Mouse (Mus musculus): Measurements from ENCODE around the gene Lhfp.

Lhfp gene

DNA sequence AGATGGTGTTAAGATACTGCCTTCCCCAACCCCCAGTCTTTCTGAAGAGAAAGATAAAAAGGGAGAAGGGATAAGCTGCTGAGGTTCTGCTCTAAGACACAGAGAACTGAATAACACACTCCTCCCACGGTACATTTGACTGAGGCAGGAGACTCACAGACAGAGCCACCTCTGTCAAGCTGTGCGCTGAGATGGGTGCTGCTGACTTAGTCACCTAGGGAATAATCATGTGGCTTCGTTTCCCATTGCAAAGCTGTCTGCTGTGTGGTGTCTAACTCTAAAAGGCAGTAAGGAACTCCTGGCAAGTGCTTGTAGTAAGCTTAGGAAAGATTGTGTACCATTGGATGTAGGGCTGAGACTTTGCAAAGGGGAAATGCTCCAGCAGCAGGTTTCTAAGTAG lies 120.6 kb downstream of the Lhfp start:
- no peak for DNase-seq (ENCODE audit: low read depth, low spot score)

DNA sequence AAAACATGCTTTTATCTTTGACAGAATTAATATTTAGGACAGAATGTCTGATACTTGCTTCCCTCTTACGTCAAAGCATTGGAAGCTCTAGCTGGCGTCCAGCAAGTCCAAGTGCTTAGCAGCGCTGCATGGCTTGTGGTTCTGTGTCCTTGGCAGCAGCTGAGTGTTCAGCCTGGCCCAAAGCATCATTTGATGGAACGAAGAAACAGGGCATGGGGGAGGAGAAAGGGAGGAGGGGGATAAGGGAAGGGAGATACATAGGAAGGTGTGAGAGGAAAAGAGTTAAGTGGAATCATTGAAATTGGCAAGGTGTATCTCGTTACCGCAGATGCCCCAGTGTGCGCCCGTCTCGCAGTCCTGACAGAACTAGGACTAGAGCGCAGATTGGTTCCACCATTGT lies 124.0 kb downstream of the Lhfp start:
- no peak for DNase-seq (ENCODE audit: low read depth, low spot score)

DNA sequence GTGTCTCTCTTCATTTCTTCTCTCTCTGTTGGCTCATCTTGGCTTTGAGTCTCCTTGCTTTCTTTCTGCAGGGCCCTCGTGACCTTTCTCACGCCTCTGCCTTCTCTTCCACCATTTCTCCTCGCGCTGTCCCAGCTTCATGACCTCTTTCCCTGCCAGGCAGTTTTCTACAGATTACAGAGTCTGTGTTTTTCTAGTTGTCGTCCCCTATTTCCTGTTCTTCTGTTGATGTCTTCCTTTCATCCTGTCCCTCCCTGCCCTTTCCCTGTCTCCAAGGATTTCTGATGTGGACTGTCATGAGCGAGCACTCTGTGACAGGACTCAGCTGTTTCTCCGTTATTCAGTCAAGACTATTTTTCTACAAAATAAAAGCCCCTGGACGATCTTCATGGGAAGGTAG lies 124.7 kb downstream of the Lhfp start:
- DNase-seq (ENCODE audit: low read depth, low spot score) = no peak

DNA sequence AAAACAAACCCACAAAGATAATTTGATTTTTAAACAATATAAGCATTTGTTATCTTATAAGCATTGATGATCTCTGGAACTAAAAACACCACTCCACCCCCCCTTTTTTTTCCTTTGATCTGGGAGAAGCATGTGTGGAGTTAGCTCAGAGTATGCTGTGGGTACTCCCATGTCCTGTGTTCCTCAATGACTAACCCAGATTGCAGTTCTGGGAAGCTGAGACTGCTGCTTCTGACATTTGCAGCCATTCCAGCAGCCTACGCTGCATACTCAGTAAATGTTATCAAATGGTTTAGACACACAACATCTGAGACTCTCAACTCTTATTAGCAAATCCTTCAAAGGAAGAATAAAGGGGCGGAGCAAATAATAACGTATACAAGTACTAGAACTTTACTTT lies 128.2 kb downstream of the Lhfp start:
- no peak for DNase-seq (ENCODE audit: low read depth, low spot score)

DNA sequence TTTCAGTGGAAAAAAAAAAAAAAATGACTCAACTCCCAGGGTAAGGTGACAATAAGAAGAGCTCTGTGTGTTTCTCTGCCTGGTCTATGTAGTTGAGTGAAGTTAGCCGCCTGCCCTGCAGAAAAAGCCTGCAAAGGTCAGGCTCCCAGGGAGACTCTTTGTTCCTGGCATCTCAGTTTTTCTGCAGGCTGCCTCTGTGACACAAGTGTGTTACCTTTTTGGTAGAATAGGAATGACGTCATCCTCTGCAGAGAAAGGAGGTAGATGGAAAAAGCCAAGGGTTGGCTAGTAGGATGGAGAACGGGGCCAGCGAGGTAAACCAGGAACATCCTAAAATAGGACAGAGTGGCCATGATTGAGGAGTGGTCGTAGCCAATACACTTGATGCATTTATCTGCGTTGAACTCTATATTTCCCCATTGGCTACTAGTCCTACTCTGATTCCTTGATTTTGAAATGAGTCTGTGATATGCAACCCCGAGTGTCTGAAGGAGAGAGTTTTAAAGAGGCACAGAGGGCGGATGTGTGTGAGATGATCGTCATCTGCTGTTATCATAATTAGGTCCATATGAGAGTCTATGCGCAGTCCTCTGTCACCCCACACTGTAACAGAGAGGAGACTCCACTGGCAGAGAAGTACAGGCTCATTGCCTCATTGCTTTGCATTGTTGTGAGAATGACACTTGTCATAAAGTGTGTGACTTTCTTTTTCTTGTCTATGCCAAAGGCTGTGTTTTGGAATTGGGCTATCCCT lies 132.2 kb downstream of the Lhfp start:
- no peak for DNase-seq (ENCODE audit: low read depth, low spot score)

DNA sequence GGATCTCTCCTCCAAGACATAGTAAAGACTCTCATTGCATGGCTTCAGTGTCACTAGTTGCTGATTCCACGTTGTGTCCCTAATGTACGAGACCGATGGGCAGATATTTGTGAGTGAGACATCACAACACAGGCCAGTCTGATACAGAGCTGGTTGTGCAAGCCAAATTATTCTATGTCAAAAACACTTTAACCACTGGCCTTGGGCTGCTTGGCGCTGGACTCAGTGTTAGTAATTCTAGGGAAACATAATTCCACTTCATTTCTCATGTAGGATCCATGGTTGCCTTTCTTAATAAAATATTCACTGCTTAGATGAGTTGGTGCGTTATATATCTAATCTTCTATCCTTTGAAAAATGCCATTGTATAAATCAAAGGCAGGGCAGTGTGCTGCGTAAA lies 138.6 kb downstream of the Lhfp start:
- no peak for DNase-seq (ENCODE audit: low read depth, low spot score)

DNA sequence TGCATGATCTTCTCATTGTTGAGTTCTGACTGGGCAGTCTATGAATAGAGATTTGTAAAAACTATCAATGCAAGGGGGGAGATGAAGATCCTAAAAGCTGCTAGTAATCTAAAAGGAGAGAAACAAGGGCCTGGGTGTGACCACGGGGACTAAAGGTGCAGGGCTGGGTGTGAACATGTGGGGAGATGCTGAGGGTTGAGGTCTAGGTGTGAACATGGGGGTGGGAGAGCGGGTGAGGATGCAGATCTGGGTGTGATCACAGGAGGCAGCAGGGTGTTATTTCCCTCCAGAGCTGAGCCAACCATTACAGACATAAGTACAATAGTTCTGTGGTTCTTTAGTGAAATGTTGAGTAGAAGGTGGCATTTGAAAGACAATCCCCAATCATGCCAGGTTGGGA lies 144.1 kb downstream of the Lhfp start:
- DNase-seq (ENCODE audit: low read depth, low spot score) = no peak

DNA sequence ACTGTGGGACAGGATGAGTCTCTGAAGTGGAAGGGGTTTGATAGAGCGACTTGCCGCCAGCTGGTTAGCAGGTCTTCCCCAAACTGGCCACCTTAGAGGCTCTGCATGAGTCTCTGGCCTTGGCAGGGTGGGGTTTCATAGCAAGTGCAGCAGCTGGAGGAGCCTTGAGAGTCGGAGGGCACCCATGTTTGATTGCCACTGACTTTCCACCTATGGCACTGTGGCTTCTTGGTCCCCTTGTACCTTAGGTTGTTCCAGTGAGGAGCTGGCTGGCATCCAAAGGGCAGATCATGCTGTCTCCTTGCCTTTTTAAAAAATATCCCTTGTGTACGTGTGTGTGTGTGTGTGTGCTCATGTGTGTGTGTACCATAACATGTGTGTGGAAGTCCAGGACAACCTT lies 152.1 kb downstream of the Lhfp start:
- DNase-seq (ENCODE audit: low read depth, low spot score) = no peak

DNA sequence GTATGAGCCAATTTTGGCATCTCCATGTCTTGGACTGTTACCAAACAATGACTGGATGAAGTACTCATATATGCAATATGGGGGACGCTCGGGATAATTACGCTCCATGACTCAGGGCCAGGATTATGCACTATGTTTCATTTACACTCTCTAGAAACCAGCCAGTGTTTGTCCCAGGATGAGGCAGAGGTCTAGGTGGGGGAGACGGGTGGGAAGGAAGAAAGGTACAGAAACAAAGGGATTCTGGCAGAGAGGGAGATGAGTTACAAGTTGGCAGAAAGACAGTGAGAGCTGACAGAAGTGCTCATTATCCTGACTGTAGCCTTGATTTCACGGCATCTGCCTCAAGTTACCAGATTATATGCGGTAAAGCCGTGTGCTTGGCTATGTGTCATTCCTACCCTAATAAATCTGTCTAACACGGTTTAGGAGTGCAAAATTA lies 154.4 kb downstream of the Lhfp start:
- DNase-seq (ENCODE audit: low read depth, low spot score) = no peak

DNA sequence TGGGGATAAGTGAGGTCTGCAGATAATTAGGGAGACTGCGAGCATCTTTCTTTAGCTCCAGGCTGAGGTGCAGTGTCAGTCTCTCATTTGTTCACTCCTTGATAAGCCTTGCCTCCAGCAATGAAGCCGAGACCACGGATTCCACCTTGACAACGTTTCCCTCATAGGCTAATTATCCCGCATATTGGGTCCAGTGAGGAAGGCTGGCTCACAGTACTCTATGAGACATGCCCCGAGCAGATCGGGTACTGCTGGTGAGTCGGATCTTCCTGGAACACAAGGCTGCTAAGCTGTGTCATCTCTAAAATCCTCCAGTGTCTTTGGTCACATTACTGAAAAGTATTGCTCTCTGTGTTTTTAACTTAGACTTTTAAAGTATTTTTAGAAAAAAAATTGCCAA lies 158.8 kb downstream of the Lhfp start:
- DNase-seq (ENCODE audit: low read depth, low spot score) = no peak

DNA sequence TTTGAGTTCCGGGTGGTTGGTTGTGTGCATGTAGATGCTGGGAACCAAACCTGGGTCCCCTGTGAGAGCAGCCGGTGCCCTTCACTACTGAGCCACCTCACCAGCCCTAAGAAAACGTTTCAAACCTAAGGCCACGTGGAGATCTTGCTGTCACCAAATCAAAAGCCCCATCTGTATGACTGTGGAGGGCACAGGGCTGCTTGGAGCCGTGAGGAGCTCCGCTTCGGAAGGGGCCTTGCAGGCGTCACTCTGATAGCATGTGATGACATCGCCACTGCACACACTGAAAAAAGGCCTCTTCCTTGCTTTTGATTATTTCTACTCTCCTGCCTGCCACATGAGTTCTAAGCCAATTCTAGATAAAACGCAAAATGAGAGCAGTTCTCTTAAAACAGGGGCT lies 159.5 kb downstream of the Lhfp start:
- no peak for DNase-seq (ENCODE audit: low read depth, low spot score)

DNA sequence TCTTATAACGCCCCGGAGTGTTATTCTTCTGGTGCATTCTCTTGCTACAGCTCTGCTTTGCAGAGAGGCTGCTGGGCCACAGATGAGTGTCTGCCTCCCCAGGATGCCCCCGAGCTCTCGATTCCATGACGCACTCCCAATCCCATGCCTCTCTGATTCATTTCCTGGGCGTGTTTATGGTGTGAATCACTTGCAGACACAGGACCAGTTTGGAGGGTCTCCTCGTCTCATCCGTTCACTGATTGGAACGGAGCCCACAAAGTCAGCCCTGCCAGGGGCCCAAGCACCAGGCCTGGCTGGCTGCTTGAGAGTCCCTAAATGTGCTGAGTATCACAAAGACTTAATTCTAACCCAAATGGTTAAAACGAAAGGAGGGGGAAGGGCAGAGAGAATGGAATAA lies 160.3 kb downstream of the Lhfp start:
- DNase-seq (ENCODE audit: low read depth, low spot score) = no peak

DNA sequence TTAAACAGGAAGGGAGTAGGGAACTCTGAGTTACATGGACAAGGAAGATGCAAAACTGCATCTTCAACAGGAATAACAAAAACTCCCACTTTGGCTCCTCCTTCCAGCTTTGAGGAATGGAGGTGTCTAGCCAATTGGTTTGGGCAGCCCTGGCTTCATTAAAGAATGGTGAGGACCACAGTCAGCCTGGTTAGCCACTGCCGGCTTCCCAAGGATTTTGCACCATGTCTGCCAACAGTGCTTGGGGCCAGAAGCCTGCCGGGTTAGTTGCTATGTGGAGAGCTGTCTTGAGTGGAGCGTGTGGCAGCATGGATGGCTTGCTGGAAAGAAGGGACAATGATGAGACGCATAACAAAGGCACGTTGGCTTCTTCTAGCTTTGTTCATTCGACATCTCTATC lies 160.9 kb downstream of the Lhfp start:
- DNase-seq (ENCODE audit: low read depth, low spot score) = no peak

DNA sequence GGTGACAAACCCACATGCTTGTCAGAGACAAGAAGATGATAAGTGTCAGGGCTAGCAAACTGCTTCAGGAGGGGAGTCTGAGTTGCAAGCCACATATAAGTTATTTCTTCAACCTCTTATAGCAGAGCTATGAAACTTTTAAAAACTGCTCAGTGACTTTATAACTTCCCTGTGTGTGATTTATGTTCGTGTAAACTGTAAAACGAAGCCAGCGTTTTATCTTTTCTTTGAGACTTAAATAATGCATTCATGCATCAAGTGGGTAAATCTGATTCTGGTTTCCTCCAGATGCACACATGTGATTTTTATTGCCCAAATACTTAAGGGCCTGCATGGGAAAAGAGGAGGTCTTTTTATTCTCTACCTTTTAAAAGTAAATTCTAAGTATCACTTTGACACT lies 161.4 kb downstream of the Lhfp start:
- no peak for DNase-seq (ENCODE audit: low read depth, low spot score)

DNA sequence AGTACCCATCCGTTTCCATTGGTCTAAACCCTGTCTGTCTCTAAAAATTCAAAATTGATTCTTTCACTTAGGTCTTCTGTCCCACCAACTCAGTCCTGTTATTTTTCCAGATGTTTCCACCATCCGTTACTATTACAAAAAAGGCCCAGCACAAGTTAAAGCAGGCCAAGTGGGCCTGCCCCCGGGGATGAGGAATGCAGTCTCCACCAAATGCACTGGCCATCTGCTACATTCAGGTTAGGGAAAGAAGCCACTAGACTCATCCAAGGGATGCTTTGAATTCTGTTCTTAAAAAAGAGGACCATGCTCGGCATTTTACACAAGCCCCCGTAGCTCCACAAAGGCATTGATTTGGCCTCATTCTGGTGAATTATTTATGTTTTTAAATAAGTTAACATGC lies 162.3 kb downstream of the Lhfp start:
- no peak for DNase-seq (ENCODE audit: low read depth, low spot score)

DNA sequence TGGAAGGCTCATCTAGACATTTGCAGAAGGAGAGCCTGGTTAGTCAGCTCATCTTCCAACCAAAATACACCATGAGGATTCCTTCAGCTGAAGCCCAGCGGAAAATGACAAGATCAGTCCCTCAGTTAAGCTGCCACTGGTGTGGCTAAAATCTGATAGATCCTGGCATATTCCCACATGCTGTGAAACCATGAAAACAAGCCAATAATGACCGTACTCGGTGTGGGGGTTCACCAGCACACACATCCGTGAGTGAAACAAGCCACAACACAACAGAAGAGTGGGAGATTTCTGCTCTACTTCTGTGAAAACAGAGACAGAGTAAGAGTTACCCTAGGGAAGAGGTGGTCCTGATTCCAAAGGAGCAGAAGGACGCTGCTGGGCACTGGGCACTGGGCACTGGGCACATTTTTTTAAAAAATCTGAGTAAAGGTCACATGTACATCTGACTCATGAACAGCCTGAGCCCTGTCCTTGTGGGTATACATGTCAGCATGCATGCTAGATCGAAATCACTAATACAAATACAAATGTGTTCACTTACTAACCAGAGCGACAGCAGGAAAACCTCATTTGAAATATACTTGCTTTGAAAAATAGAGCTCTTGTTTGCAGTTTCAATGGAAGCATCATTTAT lies 163.1 kb downstream of the Lhfp start:
- DNase-seq (ENCODE audit: low read depth, low spot score) = no peak

DNA sequence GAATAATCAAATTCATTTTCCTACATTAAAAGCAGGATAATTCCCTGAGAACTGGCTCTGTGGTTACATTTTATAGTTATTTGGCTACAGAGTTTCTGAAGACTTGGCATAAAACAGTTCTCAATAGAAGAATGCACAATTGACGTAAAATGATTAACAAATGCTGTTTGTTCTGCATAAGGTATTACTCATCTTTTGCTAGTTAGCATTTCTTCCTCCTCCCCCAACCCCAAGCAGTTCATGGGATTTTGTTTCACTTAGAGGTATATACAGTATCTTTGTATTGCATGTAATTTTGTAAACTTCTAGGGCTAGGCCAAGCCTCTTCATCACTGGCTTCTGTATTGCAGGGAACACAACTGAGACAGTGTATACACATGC lies 163.6 kb downstream of the Lhfp start:
- no peak for DNase-seq (ENCODE audit: low read depth, low spot score)

DNA sequence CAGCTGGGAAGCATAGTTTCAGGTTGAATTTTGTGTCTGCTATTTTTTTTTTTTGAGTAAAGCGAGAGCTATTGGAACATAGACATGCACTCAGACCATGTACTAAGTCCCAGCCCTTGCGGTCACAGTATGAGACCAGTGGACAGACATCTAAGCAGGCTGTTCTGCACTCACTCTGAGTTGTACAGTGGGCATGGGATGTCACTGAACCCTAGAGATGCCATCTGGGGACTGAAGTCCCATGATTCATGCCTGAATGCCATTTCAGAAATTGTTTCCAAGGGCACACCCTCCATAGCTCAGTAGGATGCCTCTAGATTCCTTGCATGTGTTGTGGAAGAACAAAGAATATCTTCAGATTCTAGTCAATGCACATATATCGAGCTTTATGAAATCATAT lies 164.4 kb downstream of the Lhfp start:
- DNase-seq (ENCODE audit: low read depth, low spot score) = no peak

DNA sequence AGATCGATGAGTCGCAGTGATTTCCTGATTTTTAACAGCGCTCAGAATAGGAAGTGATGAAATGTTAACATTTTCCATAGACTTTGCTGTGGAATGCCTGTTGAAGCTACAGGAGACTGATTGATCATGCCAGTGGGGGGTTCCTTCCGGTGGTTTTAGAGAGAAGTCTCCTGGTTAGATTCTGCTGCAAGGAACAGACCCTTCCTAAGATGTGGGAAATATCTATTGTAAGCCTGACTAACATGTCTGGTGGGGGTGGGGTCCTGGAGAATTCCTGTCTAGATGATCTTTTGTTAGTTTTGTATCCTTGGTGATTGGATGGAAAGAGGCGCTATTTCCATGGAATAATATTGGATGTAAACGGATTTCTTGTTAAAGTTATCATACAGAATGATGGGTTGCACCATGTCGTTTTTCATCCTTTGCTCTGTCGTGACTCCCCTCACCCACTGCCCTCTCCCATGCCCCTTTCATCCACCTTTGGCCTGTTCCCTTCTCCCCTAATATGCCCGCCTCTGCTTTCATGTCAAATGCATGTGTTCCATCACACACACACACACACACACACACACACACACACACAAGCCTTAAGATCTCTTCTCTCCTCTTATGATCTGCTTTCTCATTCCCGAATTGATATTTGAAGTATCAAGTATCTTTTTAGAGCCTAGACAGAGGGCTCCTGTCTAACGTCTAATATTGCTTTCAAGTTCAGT lies 165.3 kb downstream of the Lhfp start:
- no peak for DNase-seq (ENCODE audit: low read depth, low spot score)

DNA sequence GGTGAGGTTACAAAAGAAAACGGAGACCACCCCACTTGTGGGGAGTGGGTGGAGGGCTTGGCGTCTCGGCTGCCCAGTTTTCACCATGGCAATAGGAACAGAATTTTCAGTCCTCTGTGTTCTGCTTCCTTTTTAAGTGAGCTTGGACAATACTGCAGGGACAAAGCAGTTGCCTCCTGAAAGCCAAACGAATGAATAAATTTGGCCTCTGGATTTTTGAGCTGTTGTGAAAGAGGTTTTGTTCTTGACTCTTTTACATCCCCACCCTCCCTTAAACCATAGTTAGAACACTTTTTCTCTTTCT lies 165.8 kb downstream of the Lhfp start:
- no peak for DNase-seq (ENCODE audit: low read depth, low spot score)

DNA sequence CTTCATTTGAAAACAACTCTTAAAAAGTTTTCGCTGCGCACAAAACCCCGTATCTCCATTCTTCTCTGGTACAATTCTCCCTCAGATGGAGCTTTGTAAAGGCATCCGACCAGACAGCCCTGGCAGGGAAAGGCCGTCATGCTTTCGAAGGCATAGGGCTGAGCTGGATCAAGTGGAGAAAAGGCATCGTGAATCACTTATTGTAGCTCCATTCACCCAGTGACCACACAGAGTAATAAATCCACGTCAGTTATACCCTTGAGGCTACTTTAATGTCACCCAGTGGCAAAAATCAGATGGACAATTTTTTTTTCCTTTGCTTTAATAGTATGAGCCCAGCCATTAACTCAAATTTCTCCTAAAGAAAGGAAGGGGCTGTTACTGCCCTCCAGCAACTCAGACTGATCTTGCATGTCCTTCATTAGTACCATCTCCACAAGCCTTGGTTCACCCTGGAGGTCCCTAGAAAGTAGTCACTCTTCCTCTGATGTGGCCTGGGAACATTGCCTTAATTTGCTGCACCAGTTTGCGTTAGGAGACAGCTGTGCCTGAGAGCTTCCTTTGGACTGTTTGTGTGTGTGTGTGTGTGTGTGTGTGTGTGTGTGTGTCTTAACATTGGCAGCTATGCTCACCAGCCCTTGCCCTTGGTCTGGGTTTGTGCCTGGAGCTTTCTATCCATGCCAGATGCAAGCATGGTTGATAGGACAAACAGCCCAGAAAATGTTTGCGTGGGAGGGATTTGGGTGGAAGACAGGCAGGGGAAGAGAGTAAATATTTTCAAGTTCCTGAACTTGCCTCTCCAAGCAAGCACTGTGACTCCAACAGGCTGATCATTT lies 169.6 kb downstream of the Lhfp start:
- no peak for DNase-seq (ENCODE audit: low read depth, low spot score)

DNA sequence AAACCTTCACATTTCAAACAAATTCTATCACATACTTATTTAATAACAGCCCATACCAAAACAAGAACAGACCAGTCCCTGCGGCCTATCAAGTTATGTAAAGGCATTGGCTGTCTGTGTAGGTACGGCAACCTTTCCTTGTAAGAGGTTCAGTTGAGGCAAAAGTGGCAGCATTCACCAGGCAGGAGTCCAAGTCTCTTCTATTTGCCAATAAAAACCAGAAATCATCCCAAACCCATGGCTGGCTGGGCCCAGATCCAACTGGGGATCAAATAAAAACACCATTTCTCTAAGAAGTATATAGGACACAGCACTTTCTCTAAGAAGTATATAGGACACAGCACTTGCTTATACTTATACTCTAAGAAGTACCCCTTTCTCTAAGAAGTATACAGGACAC lies 171.3 kb downstream of the Lhfp start:
- DNase-seq (ENCODE audit: low read depth, low spot score) = no peak

Measured in CD4-positive, CD25-positive, alpha-beta regulatory T cell, adult 2 months (primary cell).